Mouse (Mus musculus) liver, adult 2 months (tissue): ENCODE results near the gene Myh14.

Experiments
- CTCF ChIP-seq: fragments of 200-500 bp; IDR thresholded peaks from 2 replicates; pipeline ENCODE4 v1.5.1; 2011; ENCODE audit warnings: low read depth, low read length, control low read depth
- POLR2A ChIP-seq: fragments of 200-500 bp; IDR thresholded peaks from 2 replicates; pipeline ENCODE4 v1.6.1; 2011; ENCODE audit warnings: low read length, control low read depth; ENCODE audit not compliant: insufficient read depth; ENCODE audit errors: extremely low read depth

DNA sequence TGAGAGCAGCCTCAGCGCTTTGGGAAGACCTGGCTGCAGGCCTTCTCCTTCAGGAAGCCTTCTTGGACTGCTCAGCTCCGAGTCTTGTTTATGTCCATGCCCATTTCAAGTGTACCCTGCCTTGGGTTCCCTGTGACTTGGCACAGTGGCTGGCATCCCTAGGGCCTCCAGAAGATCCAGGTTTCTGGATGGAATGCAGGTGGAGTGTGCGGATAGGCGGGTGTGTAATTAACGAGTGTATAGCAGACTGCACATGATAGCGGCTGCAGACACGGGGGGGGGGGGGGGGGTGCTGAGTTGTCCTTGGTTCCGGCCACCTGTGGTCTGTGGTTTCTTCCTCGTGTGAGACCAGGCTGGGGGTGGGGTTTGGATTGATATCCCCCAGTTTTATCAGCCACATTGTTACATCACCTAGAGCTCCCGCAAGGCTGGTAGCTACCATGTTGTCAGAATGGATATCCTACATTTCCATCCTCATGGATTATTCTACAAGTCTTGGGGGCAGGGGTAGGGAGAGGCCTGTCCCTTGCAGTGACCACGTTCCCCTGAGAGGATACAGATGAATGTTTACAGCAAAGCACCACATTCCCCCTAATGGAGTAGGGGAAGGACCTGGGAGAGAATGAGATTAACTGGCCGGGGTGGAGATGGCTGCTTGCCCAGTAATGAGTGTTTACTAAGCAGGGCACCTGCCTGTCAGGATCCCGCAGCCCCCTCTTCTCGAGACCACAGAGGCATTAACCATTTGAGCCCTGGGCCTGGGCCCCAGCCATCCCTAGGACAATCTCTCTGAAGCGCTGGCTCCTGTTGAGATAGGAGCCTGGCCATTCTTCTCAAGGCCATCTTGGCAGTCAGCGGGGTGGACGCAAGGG, 15.1 kb upstream of the Myh14 start:
- TF ChIP-seq POLR2A (no peak), CTCF (no peak)
